Mouse (Mus musculus) liver, postnatal 0 days (tissue): Measurements from ENCODE around the gene Xpo6. TPM values are rescaled to one million over a fixed set of nuclear protein-coding genes. Genes with fewer than 3 reads are reported as not detected.
A peak's percentile ranks its signal among the peaks of the same experiment; 100 is the strongest.

Experiments used
- ATAC-seq: fragments of 200-750 bp; cut with Nextera tagmentation; 2 replicates; pipeline ENCODE4 v1.8.0; 2017; ENCODE audit warnings: mild to moderate bottlenecking, moderate library complexity
- DNase-seq: peaks from one replicate; pipeline ENCODE4 v3.0.0-alpha.2; 2016
- H3K27ac ChIP-seq: fragments of 300-500 bp; sonication (generic); 2 replicates; pipeline ENCODE4 v1.5.1; 2014; ENCODE audit warnings: antibody characterized with exemption, moderate library complexity, mild to moderate bottlenecking, low read depth
- H3K27me3 ChIP-seq: fragments of 300-500 bp; sonication (generic); 2 replicates; pipeline ENCODE4 v1.6.1; 2014; ENCODE audit warnings: low read length, control low read depth, mixed read lengths; ENCODE audit not compliant: insufficient read depth
- H3K36me3 ChIP-seq: fragments of 300-500 bp; sonication (generic); replicated peaks from 2 replicates; pipeline ENCODE4 v1.6.1; 2014; ENCODE audit warnings: mild to moderate bottlenecking, control low read depth, low read length, moderate library complexity, mixed read lengths; ENCODE audit not compliant: insufficient read depth
- H3K4me1 ChIP-seq: fragments of 300-500 bp; sonication (generic); 2 replicates; pipeline ENCODE4 v1.6.1; 2014; ENCODE audit warnings: antibody characterized with exemption, mild to moderate bottlenecking, control low read depth; ENCODE audit not compliant: insufficient read depth
- H3K4me2 ChIP-seq: fragments of 300-500 bp; sonication (generic); 2 replicates; pipeline ENCODE4 v1.6.1; 2014; ENCODE audit warnings: low read depth, mild to moderate bottlenecking, low read length, moderate library complexity, mixed read lengths
- H3K4me3 ChIP-seq: fragments of 300-500 bp; sonication (generic); 2 replicates; pipeline ENCODE4 v1.5.1; 2014; ENCODE audit warnings: low read depth, low read length
- H3K9ac ChIP-seq: fragments of 300-500 bp; sonication (generic); replicated peaks from 2 replicates; pipeline ENCODE4 v1.6.1; 2014; ENCODE audit warnings: mild to moderate bottlenecking, moderate library complexity
- H3K9me3 ChIP-seq: fragments of 300-500 bp; sonication (generic); 2 replicates; pipeline ENCODE4 v1.6.1; 2016; ENCODE audit warnings: mild to moderate bottlenecking, control low read depth, low read length, mixed read lengths
- CTCF ChIP-seq: sonication (generic); IDR thresholded peaks from 2 replicates; pipeline ENCODE4 v1.5.1; 2016; ENCODE audit warnings: antibody characterized with exemption, low read depth
- EP300 ChIP-seq: IDR thresholded peaks from 2 replicates; pipeline ENCODE4 v1.6.1; 2016; ENCODE audit warnings: antibody characterized with exemption, low read depth, mild to moderate bottlenecking
- WGBS: fragments of 180-500 bp; shearing (Covaris S2); extraction: QIAGEN DNeasy Blood & Tissue Kit; methylation state at CpG from one replicate; pipeline ENCODE4 v1.1.7; 2014; ENCODE audit not compliant: insufficient replicate concordance; 5-methylcytosine and 5-hydroxymethylcytosine counted together
- polyA plus RNA-seq: library from polyadenylated mRNA; unstranded; fragments of >200 nt; fragmentation: Nextera tagmentation; extraction: Ambion mirVana; gene quantifications from 2 replicates; pipeline ENCODE4 v1.2.1, GENCODE M21; 2015

The Xpo6 gene
- polyA plus RNA-seq, 1 experiment from 2014 or later: 12.7 TPM

GRCm38 (mm10) chr7:126154731-126155130 is 45.6 kb downstream of the Xpo6 start:
- Histone ChIP-seq H3K36me3 (peaks cover 30% of the 10 kb centered on the region), H3K9me3 (no peaks in the 10 kb centered on the region)
- WGBS: 73% methylated on average over 5 of the region's 5 CpGs

GRCm38 (mm10) chr7:126152324-126152723 is 48.0 kb downstream of the Xpo6 start:
- ATAC-seq (no peak), DNase-seq (no peak)
- TF ChIP-seq CTCF (no peak), EP300 (no peak)
- no peak overlapping the region for H3K27ac ChIP-seq
- H3K9me3 ChIP-seq: no peaks in the 10 kb centered on the region
- no peak overlapping the region for H3K4me2 ChIP-seq
- peaks cover 46% of the 10 kb centered on the region for H3K36me3 ChIP-seq
- H3K4me1 ChIP-seq: peaks cover 15% of the 10 kb centered on the region
- WGBS: 84% methylated on average over 4 of the region's 4 CpGs
- H3K27me3 ChIP-seq: no peaks in the 10 kb centered on the region
- no peak overlapping the region for H3K9ac ChIP-seq
- H3K4me3 ChIP-seq: no peak overlapping the region

More at GRCm38 (mm10) chr7:126154731-126155130, 45.6 kb downstream of the Xpo6 start:
- Histone ChIP-seq H3K4me3 (no peak overlapping the region), H3K27ac (no peak overlapping the region), H3K27me3 (no peaks in the 10 kb centered on the region), H3K9ac (no peak overlapping the region), H3K4me2 (no peak overlapping the region), H3K4me1 (peaks cover 22% of the 10 kb centered on the region)
- no peak for TF ChIP-seq EP300
- no peak for TF ChIP-seq CTCF
- DNase-seq (no peak), ATAC-seq (no peak)

GRCm38 (mm10) chr7:126146156-126146555 is 54.1 kb downstream of the Xpo6 start:
- no peak overlapping the region for H3K27ac ChIP-seq
- 88% methylated on average over 1 of the region's 1 CpGs for WGBS
- no peaks in the 10 kb centered on the region for H3K27me3 ChIP-seq
- no peaks in the 10 kb centered on the region for H3K4me1 ChIP-seq
- H3K4me2 ChIP-seq: no peak overlapping the region
- TF ChIP-seq CTCF: no peak
- TF ChIP-seq EP300: no peak
- H3K9ac ChIP-seq: no peak overlapping the region
- no peak overlapping the region for H3K4me3 ChIP-seq
- H3K36me3 ChIP-seq: peaks cover 63% of the 10 kb centered on the region
- DNase-seq: no peak
- no peak for ATAC-seq
- H3K9me3 ChIP-seq: no peaks in the 10 kb centered on the region

GRCm38 (mm10) chr7:126144364-126144763 is 55.9 kb downstream of the Xpo6 start:
- Histone ChIP-seq H3K4me3 (no peak overlapping the region), H3K9me3 (no peaks in the 10 kb centered on the region), H3K4me1 (no peaks in the 10 kb centered on the region), H3K36me3 (peaks cover 70% of the 10 kb centered on the region), H3K27ac (no peak overlapping the region; the same call in 1 of the 2 replicates), H3K4me2 (no peak overlapping the region), H3K27me3 (no peaks in the 10 kb centered on the region), H3K9ac (no peak overlapping the region)
- DNase-seq: no peak
- 68% methylated on average over 2 of the region's 2 CpGs for WGBS
- no peak for TF ChIP-seq EP300
- no peak for TF ChIP-seq CTCF
- no peak for ATAC-seq

- H3K9ac ChIP-seq: no peak overlapping the region
- ATAC-seq (no peak), DNase-seq (no peak)
- H3K9me3 ChIP-seq: no peaks in the 10 kb centered on the region
- TF ChIP-seq CTCF (no peak), EP300 (no peak)
- WGBS: 85% methylated on average over 5 of the region's 5 CpGs
- no peaks in the 10 kb centered on the region for H3K4me1 ChIP-seq
- H3K4me2 ChIP-seq: no peak overlapping the region
- no peaks in the 10 kb centered on the region for H3K27me3 ChIP-seq
- H3K36me3 ChIP-seq: peaks cover 52% of the 10 kb centered on the region
- H3K4me3 ChIP-seq: no peak overlapping the region
- no peak overlapping the region for H3K27ac ChIP-seq
These were observed 62.5 kb downstream of the Xpo6 start for GRCm38 (mm10) chr7:126137850-126138249.

- DNase-seq (no peak), ATAC-seq (no peak)
- TF ChIP-seq CTCF: no peak
- TF ChIP-seq EP300: no peak
- no peak overlapping the region for H3K9ac ChIP-seq
- H3K4me3 ChIP-seq: no peak overlapping the region
- peak overlapping the region; percentile 70; the same call in 1 of the 2 replicates for H3K27ac ChIP-seq
- H3K27me3 ChIP-seq: no peaks in the 10 kb centered on the region
- H3K9me3 ChIP-seq: no peaks in the 10 kb centered on the region
- WGBS: 59% methylated on average over 2 of the region's 2 CpGs
- no peaks in the 10 kb centered on the region for H3K4me1 ChIP-seq
- peaks cover 49% of the 10 kb centered on the region for H3K36me3 ChIP-seq
- H3K4me2 ChIP-seq: peak overlapping the region; percentile 50
These were observed 64.9 kb downstream of the Xpo6 start for GRCm38 (mm10) chr7:126135391-126135790.
